Mouse (Mus musculus) lung, postnatal 0 days (tissue): ENCODE measurements at regions not wholly inside any gene's neighbourhood (a gene's known extent, or its start where the extent isn't known, plus 50 kb on each side); places are given as distances from the start of the nearest gene placed in this dataset.
A peak's percentile ranks its signal among the peaks of the same experiment; 100 is the strongest.

ENCODE experiments used
- ATAC-seq: fragments of 200-750 bp; cut with Nextera tagmentation; 2 replicates; pipeline ENCODE4 v1.8.0; 2017; ENCODE audit warnings: moderate library complexity
- DNase-seq: peaks from one replicate; pipeline ENCODE4 v3.0.0-alpha.2; 2016; ENCODE audit warnings: low spot score
- H3K27ac ChIP-seq: fragments of 300-500 bp; sonication (generic); 2 replicates; pipeline ENCODE4 v1.5.1; 2014; ENCODE audit warnings: antibody characterized with exemption, mild to moderate bottlenecking, low read length, mixed read lengths
- H3K27me3 ChIP-seq: fragments of 300-500 bp; sonication (generic); replicated peaks from 2 replicates; pipeline ENCODE4 v1.6.1; 2014; ENCODE audit warnings: low read length, mixed read lengths; ENCODE audit not compliant: insufficient read depth
- H3K36me3 ChIP-seq: fragments of 300-500 bp; sonication (generic); 2 replicates; pipeline ENCODE4 v1.6.1; 2014; ENCODE audit warnings: low read length, mixed read lengths; ENCODE audit not compliant: insufficient read depth
- H3K4me1 ChIP-seq: fragments of 300-500 bp; sonication (generic); 2 replicates; pipeline ENCODE4 v1.6.1; 2014; ENCODE audit warnings: antibody characterized with exemption, low read depth, low read length, mixed read lengths; ENCODE audit not compliant: insufficient read depth
- H3K4me2 ChIP-seq: fragments of 300-500 bp; sonication (generic); replicated peaks from 2 replicates; pipeline ENCODE4 v1.6.1; 2014; ENCODE audit warnings: low read depth, mild to moderate bottlenecking, low read length, moderate library complexity, mixed read lengths
- H3K4me3 ChIP-seq: fragments of 300-500 bp; sonication (generic); 2 replicates; pipeline ENCODE4 v1.5.1; 2014; ENCODE audit warnings: low read depth, low read length
- H3K9ac ChIP-seq: fragments of 300-500 bp; sonication (generic); replicated peaks from 2 replicates; pipeline ENCODE4 v1.6.1; 2014; ENCODE audit warnings: low read depth, mild to moderate bottlenecking
- H3K9me3 ChIP-seq: fragments of 300-500 bp; sonication (generic); 2 replicates; pipeline ENCODE4 v1.6.1; 2016; ENCODE audit warnings: low read length, mixed read lengths
- CTCF ChIP-seq: IDR thresholded peaks from 2 replicates; pipeline ENCODE4 v1.5.1; 2016; ENCODE audit warnings: antibody characterized with exemption, mild to moderate bottlenecking
- EP300 ChIP-seq: IDR thresholded peaks from 2 replicates; pipeline ENCODE4 v1.6.1; 2016; ENCODE audit warnings: antibody characterized with exemption, mild to moderate bottlenecking, control low read depth
- WGBS: fragments of 180-500 bp; shearing (Covaris S2); extraction: QIAGEN DNeasy Blood & Tissue Kit; methylation state at CpG from one replicate; pipeline ENCODE4 v1.1.7; 2014; 5-methylcytosine and 5-hydroxymethylcytosine counted together

GRCm38 (mm10) chr19:27553266-27553665, 123.6 kb upstream of the Pum3 start:
- TF ChIP-seq CTCF: no peak
- no peaks in the 10 kb centered on the region for H3K27me3 ChIP-seq
- no peak overlapping the region for H3K4me3 ChIP-seq
- no peaks in the 10 kb centered on the region for H3K9me3 ChIP-seq
- no peak overlapping the region for H3K27ac ChIP-seq
- DNase-seq (peak; percentile 5), ATAC-seq (no peak)
- WGBS: 55% methylated on average over 11 of the region's 11 CpGs
- no peak overlapping the region for H3K9ac ChIP-seq
- no peaks in the 10 kb centered on the region for H3K36me3 ChIP-seq
- no peaks in the 10 kb centered on the region for H3K4me1 ChIP-seq
- H3K4me2 ChIP-seq: no peak overlapping the region

GRCm38 (mm10) chr19:27537746-27538145, 108.1 kb upstream of the Pum3 start:
- 87% methylated on average over 3 of the region's 3 CpGs for WGBS
- no peaks in the 10 kb centered on the region for H3K36me3 ChIP-seq
- no peak for DNase-seq
- H3K27me3 ChIP-seq: no peaks in the 10 kb centered on the region
- no peak for TF ChIP-seq CTCF
- no peak for TF ChIP-seq EP300
- H3K9ac ChIP-seq: no peak overlapping the region
- H3K4me1 ChIP-seq: no peaks in the 10 kb centered on the region
- H3K9me3 ChIP-seq: no peaks in the 10 kb centered on the region
- ATAC-seq: no peak
- no peak overlapping the region for H3K4me3 ChIP-seq
- H3K4me2 ChIP-seq: no peak overlapping the region
- no peak overlapping the region for H3K27ac ChIP-seq

GRCm38 (mm10) chr19:27537066-27537465, 107.4 kb upstream of the Pum3 start:
- no peak for ATAC-seq
- H3K36me3 ChIP-seq: no peaks in the 10 kb centered on the region
- no peaks in the 10 kb centered on the region for H3K27me3 ChIP-seq
- H3K4me1 ChIP-seq: no peaks in the 10 kb centered on the region
- no peak overlapping the region for H3K4me3 ChIP-seq
- H3K9ac ChIP-seq: no peak overlapping the region
- H3K4me2 ChIP-seq: no peak overlapping the region
- DNase-seq: no peak
- H3K27ac ChIP-seq: no peak overlapping the region
- WGBS: 56% methylated on average over 9 of the region's 9 CpGs
- H3K9me3 ChIP-seq: no peaks in the 10 kb centered on the region
- no peak for TF ChIP-seq CTCF
- no peak for TF ChIP-seq EP300

GRCm38 (mm10) chr19:27527940-27528558, 98.4 kb upstream of the Pum3 start:
- Histone ChIP-seq H3K27me3 (no peaks in the 10 kb centered on the region), H3K27ac (no peak overlapping the region), H3K4me2 (no peak overlapping the region), H3K4me3 (no peak overlapping the region), H3K4me1 (no peaks in the 10 kb centered on the region), H3K36me3 (no peaks in the 10 kb centered on the region), H3K9ac (no peak overlapping the region), H3K9me3 (no peaks in the 10 kb centered on the region)
- TF ChIP-seq CTCF: no peak
- peak; percentile 72 for TF ChIP-seq EP300
- ATAC-seq: peak; percentile 90
- 63% methylated on average over 6 of the region's 6 CpGs for WGBS
- DNase-seq: peak; percentile 78

- H3K4me3 ChIP-seq: no peak overlapping the region
- H3K9ac ChIP-seq: no peak overlapping the region
- no peak overlapping the region for H3K4me2 ChIP-seq
- no peaks in the 10 kb centered on the region for H3K36me3 ChIP-seq
- ATAC-seq (peak; percentile 64), DNase-seq (peak; percentile 68)
- no peaks in the 10 kb centered on the region for H3K9me3 ChIP-seq
- TF ChIP-seq EP300: peak; percentile 42
- TF ChIP-seq CTCF: no peak
- 45% methylated on average over 5 of the region's 5 CpGs for WGBS
- no peak overlapping the region for H3K27ac ChIP-seq
- H3K4me1 ChIP-seq: no peaks in the 10 kb centered on the region
- no peaks in the 10 kb centered on the region for H3K27me3 ChIP-seq
Measured at GRCm38 (mm10) chr19:27519326-27520061, 89.9 kb upstream of the Pum3 start.

GRCm38 (mm10) chr19:27514267-27514666, 84.6 kb upstream of the Pum3 start:
- no peak overlapping the region for H3K9ac ChIP-seq
- DNase-seq (peak; percentile 90), ATAC-seq (peak; percentile 76)
- WGBS: 52% methylated on average over 3 of the region's 3 CpGs
- no peak overlapping the region for H3K27ac ChIP-seq
- H3K4me3 ChIP-seq: no peak overlapping the region
- 0 out of 2 replicates have a peak, but pooled peaks have one; percentile 48 for TF ChIP-seq EP300
- no peak for TF ChIP-seq CTCF
- H3K4me2 ChIP-seq: no peak overlapping the region
- no peaks in the 10 kb centered on the region for H3K9me3 ChIP-seq
- H3K4me1 ChIP-seq: no peaks in the 10 kb centered on the region
- no peaks in the 10 kb centered on the region for H3K36me3 ChIP-seq
- no peaks in the 10 kb centered on the region for H3K27me3 ChIP-seq
